Mouse (Mus musculus) embryonic fibroblast, embryonic 13.5 days (primary cell): ENCODE measurements around the gene Agk. TPM values are rescaled to one million over a fixed set of nuclear protein-coding genes. Genes with fewer than 3 reads are reported as not detected.
A peak's percentile ranks its signal among the peaks of the same experiment; 100 is the strongest.

Experiments used
- H3K27ac ChIP-seq: 2 replicates; pipeline ENCODE4 v1.5.1; 2012; ENCODE audit warnings: low read length, control low read depth, inconsistent platforms; ENCODE audit not compliant: insufficient read depth
- H3K4me1 ChIP-seq: 2 replicates; pipeline ENCODE4 v1.6.1; 2011; ENCODE audit warnings: low read length; ENCODE audit not compliant: control insufficient read depth, insufficient read depth
- H3K4me3 ChIP-seq: 2 replicates; pipeline ENCODE4 v1.5.1; 2011; ENCODE audit warnings: mild to moderate bottlenecking, control low read depth, low read length; ENCODE audit not compliant: insufficient read depth
- CTCF ChIP-seq: IDR thresholded peaks from 2 replicates; pipeline ENCODE4 v1.5.1; 2011; ENCODE audit warnings: mild to moderate bottlenecking, control low read depth, low read length, moderate library complexity, borderline replicate concordance; ENCODE audit not compliant: insufficient read depth
- POLR2A ChIP-seq: IDR thresholded peaks from 2 replicates; pipeline ENCODE4 v1.6.1; 2011; ENCODE audit warnings: low read depth, mild to moderate bottlenecking, control low read depth, low read length, moderate library complexity
- polyA plus RNA-seq: library from polyadenylated mRNA; stranded (reverse); fragments of >200 nt; gene quantifications from 2 replicates; pipeline ENCODE4 v1.2.4, GENCODE M21; 2011; ENCODE audit warnings: low read depth; ENCODE audit not compliant: missing spikeins, insufficient read length

Agk gene
- polyA plus RNA-seq, 1 experiment = 21.3 TPM

DNA sequence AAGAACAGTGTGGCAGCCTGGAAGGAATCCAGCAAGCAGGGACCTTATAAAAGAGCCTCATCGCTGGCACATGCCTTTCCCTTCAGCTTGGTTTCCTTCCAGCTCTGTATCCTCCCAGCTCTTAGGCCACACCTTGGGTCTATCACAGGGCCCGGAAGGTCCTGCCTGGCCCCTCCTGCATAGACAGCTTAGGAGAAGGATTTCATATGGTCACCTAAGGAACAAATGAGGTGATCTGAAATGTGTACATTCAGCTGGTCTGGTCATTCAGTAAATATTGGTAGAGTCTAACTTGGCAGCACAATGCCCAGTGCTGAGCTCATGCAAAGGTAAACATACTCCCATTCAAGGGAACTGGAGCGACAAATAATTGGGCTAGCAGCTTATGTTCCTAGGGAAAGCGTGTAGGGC, 104.6 kb downstream of the Agk start:
- no peak for TF ChIP-seq CTCF
- no peak for TF ChIP-seq POLR2A

DNA sequence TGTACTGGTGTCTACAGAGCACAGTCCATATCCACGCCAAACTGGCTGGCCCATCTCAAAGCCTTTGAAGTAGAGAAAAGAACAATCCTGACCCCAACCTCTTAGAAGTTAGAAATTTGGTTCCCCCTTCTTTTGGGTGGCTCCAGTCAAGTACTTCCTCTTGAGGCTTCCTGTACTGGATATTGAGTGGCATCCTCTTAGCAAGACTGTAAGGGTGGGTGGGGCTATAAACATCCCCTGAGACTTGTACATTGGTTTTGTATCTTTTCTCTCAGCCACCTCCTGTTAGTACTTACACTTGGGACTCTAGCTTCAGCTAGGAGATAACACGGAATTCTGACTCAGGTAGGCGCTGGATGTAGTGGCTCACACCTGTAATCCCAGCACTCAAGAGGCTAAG, 105.3 kb downstream of the Agk start:
- Histone ChIP-seq H3K4me3 (no peak overlapping the region), H3K27ac (no peak overlapping the region), H3K4me1 (no peaks in the 10 kb centered on the region; the same call in none of the 2 replicates)
- no peak for TF ChIP-seq CTCF
- TF ChIP-seq POLR2A = no peak

More for the DNA sequence above, 104.6 kb downstream of the Agk start:
- Histone ChIP-seq H3K4me1 (no peaks in the 10 kb centered on the region; the same call in none of the 2 replicates), H3K4me3 (no peak overlapping the region), H3K27ac (no peak overlapping the region)

DNA sequence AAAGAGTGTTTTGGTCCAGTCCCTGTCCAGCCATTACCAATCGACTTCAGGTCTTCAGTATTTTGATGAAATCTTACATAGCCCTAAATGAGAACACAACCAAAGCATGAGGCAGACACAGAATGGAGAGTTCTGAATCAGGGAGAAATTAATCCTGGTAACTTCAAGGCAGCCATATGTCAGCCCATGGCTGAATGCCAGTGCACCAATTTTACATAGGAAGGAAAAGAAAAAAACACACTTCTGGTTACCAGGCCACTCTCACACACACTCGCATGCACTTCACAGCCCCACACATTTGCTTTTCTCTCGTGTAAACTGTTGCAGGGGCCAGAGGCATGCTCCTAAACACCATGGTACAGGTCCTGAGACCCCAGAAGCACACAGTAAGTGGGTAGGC, 105.9 kb downstream of the Agk start:
- Histone ChIP-seq H3K27ac (no peak overlapping the region), H3K4me3 (no peak overlapping the region), H3K4me1 (no peaks in the 10 kb centered on the region; the same call in none of the 2 replicates)
- no peak for TF ChIP-seq CTCF
- no peak for TF ChIP-seq POLR2A

DNA sequence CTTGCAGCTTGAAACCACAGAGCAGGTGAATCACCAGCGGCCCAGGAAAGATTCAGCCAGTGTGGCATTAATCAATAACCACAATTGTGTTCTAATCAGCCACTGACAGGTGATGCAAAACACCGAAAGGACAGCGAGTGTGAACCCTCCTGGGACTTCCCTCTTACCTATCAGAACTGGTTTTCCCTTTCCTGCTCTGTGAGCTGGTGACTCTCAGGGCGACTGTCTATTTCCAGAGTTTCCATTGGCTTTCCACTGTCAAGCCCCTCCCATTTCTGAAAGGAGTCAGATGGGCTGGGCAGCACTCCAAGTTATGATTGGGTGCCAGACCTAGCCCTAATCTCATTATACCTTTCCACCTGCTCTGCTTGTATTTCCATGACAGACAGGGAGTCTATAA, 106.4 kb downstream of the Agk start:
- H3K4me1 ChIP-seq = no peaks in the 10 kb centered on the region; the same call in none of the 2 replicates
- no peak for TF ChIP-seq POLR2A
- no peak for TF ChIP-seq CTCF
- no peak overlapping the region for H3K27ac ChIP-seq
- H3K4me3 ChIP-seq = no peak overlapping the region

DNA sequence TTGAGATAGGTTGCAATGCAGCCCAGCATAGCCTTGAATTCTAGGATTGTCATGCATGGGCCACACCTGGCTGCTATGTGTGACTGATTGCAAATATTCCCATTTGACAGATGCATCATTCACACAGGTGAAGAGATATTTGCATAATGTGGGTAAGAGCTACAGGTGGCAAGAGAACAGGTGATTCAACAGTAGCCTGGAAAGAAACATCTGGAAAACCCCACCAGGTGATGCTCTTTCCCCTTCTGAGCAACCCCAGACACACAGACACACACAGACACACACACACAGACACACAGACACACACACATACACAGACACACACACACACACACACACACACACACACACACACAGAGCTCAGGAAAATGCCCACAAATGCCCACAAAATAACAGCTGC, 106.8 kb downstream of the Agk start:
- no peaks in the 10 kb centered on the region; the same call in none of the 2 replicates for H3K4me1 ChIP-seq
- TF ChIP-seq CTCF (no peak), POLR2A (no peak)
- H3K4me3 ChIP-seq = no peak overlapping the region
- no peak overlapping the region for H3K27ac ChIP-seq

DNA sequence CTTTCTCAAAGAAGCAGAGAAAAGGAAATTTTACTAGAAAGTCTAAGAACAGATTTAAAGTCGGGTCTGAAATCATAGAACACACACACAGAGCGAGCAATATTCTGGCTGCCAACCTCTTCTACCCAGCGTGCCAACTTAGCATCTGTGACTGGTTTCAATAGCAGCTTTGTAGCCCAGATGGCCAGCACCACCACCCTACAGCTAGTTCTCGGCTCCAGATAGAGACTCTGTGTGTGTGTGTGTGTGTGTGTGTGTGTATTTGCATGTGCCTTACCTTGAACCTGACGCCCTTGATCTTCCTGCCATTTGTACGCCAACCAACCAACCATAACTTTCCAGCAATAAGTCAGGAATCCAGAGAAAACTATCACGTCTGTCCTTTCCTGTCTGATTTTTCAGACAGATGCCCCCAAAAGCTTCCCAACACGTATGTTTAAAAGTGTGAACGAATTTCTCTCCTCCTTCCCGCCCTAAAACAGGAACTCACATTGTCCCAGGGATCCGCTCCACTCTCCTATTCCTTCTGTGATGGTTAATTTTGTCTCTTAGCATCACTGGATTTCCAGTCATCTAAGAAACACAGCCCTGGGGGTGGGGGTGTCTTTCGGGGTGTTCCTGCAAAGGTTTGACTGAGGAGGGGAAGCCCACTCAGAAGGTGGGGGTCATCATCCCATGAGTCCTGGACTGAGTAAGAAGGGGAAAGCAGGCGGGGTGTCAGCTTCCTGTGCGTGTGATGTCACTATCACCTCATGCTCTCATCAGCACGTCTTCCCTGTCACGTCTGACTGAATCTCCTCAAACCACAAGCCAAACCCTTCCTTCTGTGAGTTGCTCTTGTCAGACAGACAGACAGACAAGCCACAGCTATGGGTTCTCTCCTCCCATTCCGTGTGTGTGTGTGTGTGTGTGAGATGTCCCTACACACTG, 107.6 kb downstream of the Agk start:
- Histone ChIP-seq H3K4me3 (no peak overlapping the region), H3K27ac (no peak overlapping the region), H3K4me1 (no peaks in the 10 kb centered on the region; the same call in none of the 2 replicates)
- TF ChIP-seq CTCF (no peak), POLR2A (no peak)

DNA sequence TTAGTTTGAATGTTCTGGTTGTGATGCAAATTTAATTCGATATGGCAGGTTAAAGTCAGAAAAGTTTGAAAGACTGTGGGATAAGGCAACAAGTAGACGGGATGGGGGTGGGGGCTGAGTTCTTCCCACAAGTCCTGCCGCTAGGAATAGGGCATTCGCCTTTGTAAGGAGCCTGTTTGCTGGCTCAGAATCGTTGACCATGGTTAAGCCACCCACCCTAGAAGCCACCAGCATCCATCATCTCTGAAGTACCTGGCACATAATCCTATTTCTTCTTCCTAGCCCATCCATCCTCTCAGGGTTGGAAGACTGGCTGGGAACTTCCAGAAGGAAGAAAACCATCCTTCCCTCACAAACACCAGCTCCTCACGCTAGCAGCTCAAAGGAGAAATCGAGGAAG, 109.7 kb downstream of the Agk start:
- no peak for TF ChIP-seq CTCF
- TF ChIP-seq POLR2A = no peak
- Histone ChIP-seq H3K4me1 (no peaks in the 10 kb centered on the region; the same call in none of the 2 replicates), H3K4me3 (peak overlapping the region; percentile 66), H3K27ac (no peak overlapping the region)

DNA sequence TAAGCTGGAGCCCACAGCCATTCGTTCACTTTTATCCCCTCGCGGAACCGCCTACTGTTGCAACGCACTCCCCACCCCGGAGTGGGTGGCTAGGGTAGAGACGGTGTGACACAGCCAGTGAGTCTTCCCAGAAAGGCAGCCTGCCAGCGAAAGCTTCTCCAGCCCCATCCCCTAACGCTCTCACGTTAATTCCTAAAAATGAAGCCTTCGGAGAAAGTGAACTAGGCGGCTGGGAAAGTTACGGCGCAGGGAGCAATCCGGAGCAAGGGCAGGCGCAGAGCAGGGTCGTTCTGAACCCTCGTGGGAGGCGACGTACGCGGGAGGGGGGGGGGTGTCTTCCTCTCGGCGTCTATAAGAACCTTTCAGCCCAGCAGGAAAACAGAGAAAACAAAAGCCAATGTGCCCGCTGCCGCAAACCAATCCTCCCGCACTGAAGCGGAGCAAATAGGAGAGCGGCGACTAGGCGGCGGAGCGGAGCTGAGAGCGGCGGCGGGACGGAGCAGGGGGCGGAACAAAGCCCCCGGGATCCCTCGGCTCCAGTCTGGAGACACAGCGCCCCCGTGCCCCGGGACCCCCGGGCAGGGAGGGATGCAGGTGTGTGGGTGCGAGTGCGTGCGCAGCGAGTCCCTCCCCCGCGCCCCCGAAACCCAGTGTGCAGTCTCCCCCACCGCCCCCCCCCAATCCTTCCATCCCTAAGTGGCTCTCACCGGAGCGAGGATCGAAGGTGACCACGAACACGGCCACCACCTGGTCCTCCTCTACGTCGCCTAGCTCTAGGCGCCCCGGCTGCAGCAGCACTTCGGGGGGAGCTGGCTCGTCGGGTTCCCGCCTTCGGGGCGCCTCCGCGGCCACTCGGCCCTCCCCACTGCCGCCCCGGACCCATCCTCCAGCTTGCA, 110.4 kb downstream of the Agk start:
- Histone ChIP-seq H3K4me3 (peak overlapping the region; percentile 66), H3K27ac (no peak overlapping the region), H3K4me1 (no peaks in the 10 kb centered on the region; the same call in none of the 2 replicates)
- TF ChIP-seq POLR2A = no peak
- TF ChIP-seq CTCF = no peak

DNA sequence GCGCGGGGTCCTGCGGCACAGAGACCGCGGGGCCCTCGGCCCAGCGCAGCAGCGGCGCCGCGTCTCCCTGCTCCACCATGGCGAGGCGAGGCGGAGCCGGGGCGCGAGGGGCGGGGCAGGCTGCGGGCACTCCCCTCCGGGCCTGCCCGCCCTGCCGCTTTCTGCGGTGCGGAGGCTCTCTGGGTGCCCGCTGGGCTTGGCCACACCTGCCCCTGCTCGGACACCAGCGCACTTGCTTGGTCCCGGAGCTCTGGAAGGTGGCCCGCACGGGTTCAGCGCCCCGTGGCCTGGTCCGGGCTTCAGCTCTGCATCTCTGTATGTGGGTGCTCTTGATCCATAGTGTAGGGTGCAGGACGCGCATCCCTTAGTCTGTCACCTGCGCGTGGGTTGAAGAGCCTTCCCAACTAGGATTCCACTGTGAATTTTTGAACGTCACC, 111.1 kb downstream of the Agk start, which contains the start of gene E330009J07Rik:
Gene E330009J07Rik (minus strand): TSS at position 89 of the 437 bp plus-strand sequence.
- TF ChIP-seq CTCF = no peak
- TF ChIP-seq POLR2A = peak; percentile 72
- H3K4me1 ChIP-seq = no peaks in the 10 kb centered on the region; the same call in none of the 2 replicates
- H3K4me3 ChIP-seq = peak within 1 kb of the TSS; percentile 66
- H3K27ac ChIP-seq = no peak within 1 kb of the TSS
